Mouse (Mus musculus) ovary, adult 18-20 months (tissue): ENCODE data around the gene Paxbp1.
"Not testable (repeated sequence)": the region's sequence is repeated elsewhere in the genome, so short reads cannot be mapped to it uniquely, and the experiment has no call there.

Source experiments
- DNase-seq: peaks from one replicate; pipeline ENCODE4 v3.0.0; 2022; ENCODE audit warnings: low spot score, mixed read lengths

Gene Paxbp1

GRCm38 (mm10) chr16:91044270-91045182, at the start of gene Paxbp1:
Gene Paxbp1 (minus strand): TSS chr16:91044543.
- DNase-seq: peak; percentile 97

- DNase-seq: no peak
Measured at GRCm38 (mm10) chr16:91086642-91087306, 42.4 kb upstream of the Paxbp1 start.

GRCm38 (mm10) chr16:91085239-91085825, 41.0 kb upstream of the Paxbp1 start:
- DNase-seq: no peak

DNA sequence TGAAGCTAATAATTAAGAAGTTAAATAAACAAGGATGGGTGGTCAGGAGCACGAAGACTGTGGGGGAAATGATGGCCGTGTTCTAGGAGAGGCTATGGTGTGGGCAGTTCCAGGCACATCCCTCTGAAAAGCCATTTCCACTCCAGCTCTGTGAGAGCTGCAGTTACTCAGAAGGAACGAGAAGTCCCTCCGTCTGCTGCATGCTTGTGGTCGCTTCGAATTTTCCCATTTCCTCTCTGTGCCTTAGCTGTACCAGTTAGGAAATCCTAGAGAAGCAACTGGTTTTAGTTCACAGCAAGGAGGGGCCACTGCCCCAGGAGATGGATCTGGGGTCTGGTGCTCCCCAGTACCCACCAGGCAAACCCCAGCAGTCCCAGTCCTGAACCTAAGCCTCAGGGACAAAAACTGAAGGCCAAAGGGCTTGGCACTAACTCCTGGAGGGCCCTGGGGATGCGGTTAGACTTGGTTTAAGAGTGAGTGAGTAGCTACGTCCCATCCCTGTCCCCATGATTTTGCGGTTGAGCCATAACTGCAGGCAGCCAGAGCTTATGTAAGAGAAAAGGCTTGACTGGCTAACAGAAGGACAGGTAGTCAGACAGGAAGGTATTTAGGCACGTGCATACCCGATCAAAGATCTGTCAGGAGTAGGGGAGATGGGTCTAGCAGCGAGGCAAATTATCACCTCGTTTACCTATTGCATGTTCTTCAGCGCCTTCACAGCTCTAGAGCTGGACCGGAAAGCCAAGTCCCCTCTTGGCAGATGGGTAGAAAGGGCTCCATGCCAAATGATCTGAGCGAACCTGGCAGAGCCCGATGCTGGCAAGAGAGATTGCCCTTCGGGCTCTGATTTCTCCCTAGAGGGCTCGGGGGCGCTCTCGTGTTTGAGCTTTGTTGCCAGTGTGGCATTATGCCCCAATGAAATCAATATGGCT, 40.2 kb upstream of the Paxbp1 start:
- no peak for DNase-seq

GRCm38 (mm10) chr16:91083002-91083646, 38.8 kb upstream of the Paxbp1 start:
- no peak for DNase-seq

- peak; percentile 21 for DNase-seq
Measured at GRCm38 (mm10) chr16:91081508-91081907, 37.2 kb upstream of the Paxbp1 start.

- DNase-seq: no peak
Measured at GRCm38 (mm10) chr16:91076180-91076579, 31.8 kb upstream of the Paxbp1 start.

DNA sequence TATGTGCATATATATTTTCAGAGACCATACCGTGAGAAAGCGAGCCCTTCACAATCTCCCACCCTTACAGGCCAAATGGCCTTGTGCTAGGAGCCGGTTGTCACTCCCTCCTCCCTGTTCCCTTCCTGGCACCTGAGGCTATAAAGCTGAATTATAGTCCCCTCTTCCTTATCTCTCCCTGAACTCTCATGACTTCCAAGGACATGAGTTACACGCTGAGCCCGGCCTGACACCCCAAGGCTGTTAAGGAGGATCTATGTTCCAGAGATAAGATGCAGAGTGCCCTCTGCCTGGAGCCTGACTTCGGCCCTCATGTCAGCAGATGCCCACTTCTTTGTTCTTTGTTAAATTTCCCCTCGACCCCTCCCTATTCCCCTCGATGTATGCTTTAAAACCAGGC, 31.1 kb upstream of the Paxbp1 start:
- DNase-seq: not testable (repeated sequence)

- DNase-seq: peak; percentile 78
Measured at GRCm38 (mm10) chr16:91073163-91073892, 29.0 kb upstream of the Paxbp1 start.

DNA sequence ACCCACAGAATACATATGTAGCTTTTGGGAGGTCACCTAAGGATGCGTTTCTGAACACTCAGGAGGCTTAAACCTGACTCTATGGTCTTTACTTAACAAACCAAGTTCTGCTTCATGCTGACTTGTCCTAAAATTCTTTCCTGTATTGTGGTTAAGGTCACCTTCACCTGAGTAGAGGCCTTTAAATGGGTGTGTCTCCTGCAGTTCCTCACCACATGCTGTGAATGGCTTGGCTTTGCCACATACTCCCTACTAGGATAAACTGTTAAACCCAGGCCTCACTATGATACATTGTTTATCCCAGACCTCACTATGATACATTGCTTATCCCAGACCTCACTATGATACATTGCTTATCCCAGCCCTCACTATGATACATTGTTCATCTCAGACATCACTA, 27.9 kb upstream of the Paxbp1 start:
- no peak for DNase-seq

GRCm38 (mm10) chr16:91068969-91069368, 24.6 kb upstream of the Paxbp1 start:
- no peak for DNase-seq

DNA sequence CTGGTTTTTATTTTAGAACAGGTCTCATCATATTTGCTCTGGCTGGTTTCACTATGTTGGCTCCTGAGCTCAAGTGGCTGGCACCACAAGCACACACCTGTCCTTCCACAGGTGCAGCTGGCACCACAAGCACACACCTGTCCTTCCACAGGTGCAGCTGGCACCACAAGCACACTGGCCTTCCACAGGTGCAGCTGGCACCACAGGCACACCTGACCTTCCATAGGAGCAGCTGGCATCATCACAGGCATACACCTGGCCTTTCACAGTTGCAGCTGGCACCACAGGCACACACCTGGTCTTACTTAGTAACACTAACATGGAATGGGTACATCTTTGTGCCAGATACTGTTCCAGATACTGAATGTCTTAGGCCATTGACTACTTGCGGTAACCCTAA, 22.8 kb upstream of the Paxbp1 start:
- no peak for DNase-seq

- no peak for DNase-seq
Measured at GRCm38 (mm10) chr16:91064583-91065365, 20.4 kb upstream of the Paxbp1 start.

DNA sequence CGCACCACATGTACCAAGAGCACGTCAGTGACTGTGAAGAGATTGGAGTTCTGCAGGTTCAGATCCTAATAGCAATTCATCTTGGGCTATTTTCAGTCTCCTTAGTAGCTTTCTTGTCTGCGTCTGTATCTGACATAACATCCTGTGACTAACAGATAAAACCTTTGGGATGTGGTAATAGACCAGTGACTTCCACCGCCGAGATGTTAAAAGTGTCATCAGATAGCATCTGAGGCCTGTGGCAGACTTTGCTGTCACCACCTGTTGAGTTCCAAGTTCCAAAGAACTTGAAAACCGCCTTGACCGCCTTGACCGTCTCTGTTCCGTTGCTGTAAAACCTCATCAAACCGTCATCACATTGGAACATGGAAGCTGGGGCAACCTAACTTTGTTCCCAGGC, 19.4 kb upstream of the Paxbp1 start:
- no peak for DNase-seq

GRCm38 (mm10) chr16:91061531-91062318, 17.4 kb upstream of the Paxbp1 start:
- no peak for DNase-seq

DNA sequence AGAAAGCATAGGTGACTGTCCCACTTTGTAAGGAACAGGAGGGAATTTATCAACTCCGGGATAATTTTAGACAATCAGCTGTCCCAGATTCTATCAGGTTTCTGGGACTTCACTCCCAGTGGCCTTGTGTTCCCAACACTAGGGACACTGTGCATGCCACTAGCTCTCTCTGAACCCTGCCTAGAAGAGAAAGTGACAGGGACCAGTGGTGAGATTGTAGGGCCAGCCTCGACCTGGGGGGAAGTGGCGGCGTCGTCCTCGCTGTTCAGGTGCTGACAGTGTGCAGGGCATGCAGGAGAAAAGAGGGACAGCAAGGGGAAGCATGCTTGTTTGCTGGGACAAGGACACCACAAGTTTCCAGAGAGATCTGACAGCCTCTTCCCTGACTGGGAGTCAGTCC, 13.4 kb upstream of the Paxbp1 start:
- no peak for DNase-seq

GRCm38 (mm10) chr16:91057261-91057660, 12.9 kb upstream of the Paxbp1 start:
- no peak for DNase-seq

DNA sequence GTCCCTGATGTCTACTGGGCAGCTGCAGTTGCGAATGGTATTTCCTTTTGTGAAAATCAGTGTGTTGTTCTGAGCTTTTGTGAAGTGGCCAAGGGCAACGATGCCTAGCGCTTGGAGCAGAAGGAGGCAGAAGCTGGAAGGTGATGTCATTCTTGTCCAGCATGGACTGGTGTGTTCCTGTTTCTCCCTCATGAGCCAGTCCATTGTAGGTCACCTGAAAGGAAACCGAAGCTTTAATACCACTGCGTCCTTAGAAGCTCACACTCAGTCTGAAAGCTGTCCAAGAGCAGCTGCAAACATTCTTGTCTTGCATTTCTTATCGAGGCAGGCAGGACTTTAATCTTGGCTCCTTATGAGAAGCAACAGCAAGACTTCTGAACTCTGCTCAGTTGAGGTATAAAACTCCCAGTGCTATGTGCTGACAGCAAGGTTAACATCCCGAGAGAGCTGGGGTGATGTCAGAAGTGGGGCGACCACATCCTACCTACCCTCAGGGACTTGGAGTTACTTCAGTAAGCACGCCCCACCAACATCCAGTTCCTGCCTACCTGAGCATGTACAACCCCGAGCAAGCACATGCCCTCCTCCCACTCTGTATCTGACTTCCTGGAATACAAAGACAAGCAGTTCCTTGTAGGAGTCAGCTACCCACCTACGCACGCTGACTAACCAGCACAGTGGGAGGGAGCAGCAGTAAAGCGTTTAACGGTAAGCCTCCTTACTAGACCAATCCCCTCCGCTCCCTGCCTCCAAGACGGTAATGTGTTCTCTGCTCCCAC, 11.9 kb upstream of the Paxbp1 start:
- peak; percentile 41 for DNase-seq
